Mouse (Mus musculus): ENCODE measurements around the gene Chrd. TPM values are rescaled to one million over a fixed set of nuclear protein-coding genes. Genes with fewer than 3 reads are reported as not detected.

The Chrd gene
- total RNA-seq (2014; rRNA removed) (32.0 and 35.5 TPM in 2 replicates), polyA plus RNA-seq (2015; fragmentation: Nextera tagmentation; extraction: Ambion mirVana) (6.2 and 7.0 TPM in 2 replicates)

GRCm38 (mm10) chr16:20732925-20733730 is at the start of gene Chrd:
Chrd (plus strand) TSS chr16:20733127.
- Histone ChIP-seq H3K9ac (replicated peaks; ENCODE audit: low read length) (peak within 1 kb of the TSS; percentile 86), H3K36me3 (ENCODE audit: insufficient read depth, low read length) (0 out of 2 replicates have a peak, but pooled peaks cover 4% of the 10 kb centered on the region), H3K4me1 (ENCODE audit: insufficient read depth, low read length) (peaks cover 4% of the 10 kb centered on the region; the same call in 1 of the 2 replicates), H3K27ac (peak within 1 kb of the TSS; percentile 85), H3K9me3 (ENCODE audit: low read length) (no peaks in the 10 kb centered on the region), H3K4me2 (ENCODE audit: low read depth, low read length) (peak within 1 kb of the TSS; percentile 96), H3K4me3 (ENCODE audit: low read length) (peak within 1 kb of the TSS; percentile 74), H3K27me3 (ENCODE audit: insufficient read depth, low read length) (no peaks in the 10 kb centered on the region)
- ATAC-seq = peak; percentile 80
- TF ChIP-seq CTCF (IDR thresholded peaks at IDR 0.05; ENCODE audit: low read depth) = no peak
- DNase-seq (ENCODE audit: low spot score) = peak; percentile 73
- WGBS = 1% methylated on average over 57 of the region's 70 CpGs

GRCm38 (mm10) chr16:20690774-20691173 is 42.2 kb upstream of the Chrd start:
- no peak overlapping the region for H3K9ac ChIP-seq (replicated peaks; ENCODE audit: low read length)
- no peaks in the 10 kb centered on the region for H3K9me3 ChIP-seq (ENCODE audit: low read length)
- ATAC-seq = no peak
- H3K4me1 ChIP-seq (ENCODE audit: insufficient read depth, low read length) = peaks cover 11% of the 10 kb centered on the region
- H3K36me3 ChIP-seq (ENCODE audit: insufficient read depth, low read length) = peaks cover 57% of the 10 kb centered on the region
- H3K27me3 ChIP-seq (ENCODE audit: insufficient read depth, low read length) = no peaks in the 10 kb centered on the region
- TF ChIP-seq CTCF (IDR thresholded peaks at IDR 0.05; ENCODE audit: low read depth) = no peak
- no peak overlapping the region for H3K27ac ChIP-seq
- no peak for DNase-seq (ENCODE audit: low spot score)
- WGBS = 93% methylated on average over 3 of the region's 3 CpGs
- H3K4me2 ChIP-seq (ENCODE audit: low read depth, low read length) = no peak overlapping the region
- H3K4me3 ChIP-seq (ENCODE audit: low read length) = no peak overlapping the region

GRCm38 (mm10) chr16:20691617-20692016 is 41.3 kb upstream of the Chrd start:
- 86% methylated on average over 1 of the region's 1 CpGs for WGBS
- DNase-seq (ENCODE audit: low spot score) = no peak
- Histone ChIP-seq H3K36me3 (ENCODE audit: insufficient read depth, low read length) (peaks cover 48% of the 10 kb centered on the region), H3K27ac (no peak overlapping the region), H3K4me1 (ENCODE audit: insufficient read depth, low read length) (peaks cover 11% of the 10 kb centered on the region), H3K4me2 (ENCODE audit: low read depth, low read length) (no peak overlapping the region), H3K9me3 (ENCODE audit: low read length) (no peaks in the 10 kb centered on the region), H3K4me3 (ENCODE audit: low read length) (no peak overlapping the region), H3K9ac (replicated peaks; ENCODE audit: low read length) (no peak overlapping the region), H3K27me3 (ENCODE audit: insufficient read depth, low read length) (no peaks in the 10 kb centered on the region)
- no peak for ATAC-seq
- no peak for TF ChIP-seq CTCF (IDR thresholded peaks at IDR 0.05; ENCODE audit: low read depth)

GRCm38 (mm10) chr16:20692241-20692965 is 40.5 kb upstream of the Chrd start:
- Histone ChIP-seq H3K36me3 (ENCODE audit: insufficient read depth, low read length) (peaks cover 41% of the 10 kb centered on the region), H3K27me3 (ENCODE audit: insufficient read depth, low read length) (no peaks in the 10 kb centered on the region), H3K27ac (peak overlapping the region; percentile 89), H3K9me3 (ENCODE audit: low read length) (no peaks in the 10 kb centered on the region), H3K9ac (replicated peaks; ENCODE audit: low read length) (peak overlapping the region; percentile 68; the same call in 1 of the 2 replicates), H3K4me1 (ENCODE audit: insufficient read depth, low read length) (peaks cover 11% of the 10 kb centered on the region), H3K4me2 (ENCODE audit: low read depth, low read length) (peak overlapping the region; percentile 65), H3K4me3 (ENCODE audit: low read length) (peak overlapping the region; percentile 45; the same call in 1 of the 2 replicates)
- 34% methylated on average over 16 of the region's 16 CpGs for WGBS
- no peak for TF ChIP-seq CTCF (IDR thresholded peaks at IDR 0.05; ENCODE audit: low read depth)
- no peak for DNase-seq (ENCODE audit: low spot score)
- ATAC-seq = no peak

- peaks cover 11% of the 10 kb centered on the region for H3K4me1 ChIP-seq (ENCODE audit: insufficient read depth, low read length)
- H3K4me3 ChIP-seq (ENCODE audit: low read length) = peak within 1 kb of the TSS; percentile 45
- peak; percentile 95 for ATAC-seq
- WGBS = 1% methylated on average over 32 of the region's 37 CpGs
- H3K27me3 ChIP-seq (ENCODE audit: insufficient read depth, low read length) = no peaks in the 10 kb centered on the region
- no peak for TF ChIP-seq CTCF (IDR thresholded peaks at IDR 0.05; ENCODE audit: low read depth)
- peak within 1 kb of the TSS; percentile 65 for H3K4me2 ChIP-seq (ENCODE audit: low read depth, low read length)
- H3K9ac ChIP-seq (replicated peaks; ENCODE audit: low read length) = peak within 1 kb of the TSS; percentile 68
- peak; percentile 97 for DNase-seq (ENCODE audit: low spot score)
- H3K36me3 ChIP-seq (ENCODE audit: insufficient read depth, low read length) = peaks cover 34% of the 10 kb centered on the region
- H3K9me3 ChIP-seq (ENCODE audit: low read length) = no peaks in the 10 kb centered on the region
- peak within 1 kb of the TSS; percentile 89 for H3K27ac ChIP-seq
Measured at GRCm38 (mm10) chr16:20693111-20693701, 39.7 kb upstream of the Chrd start, which contains the start of gene Fam131a. Fam131a (plus strand) TSS chr16:20693241.

DNA sequence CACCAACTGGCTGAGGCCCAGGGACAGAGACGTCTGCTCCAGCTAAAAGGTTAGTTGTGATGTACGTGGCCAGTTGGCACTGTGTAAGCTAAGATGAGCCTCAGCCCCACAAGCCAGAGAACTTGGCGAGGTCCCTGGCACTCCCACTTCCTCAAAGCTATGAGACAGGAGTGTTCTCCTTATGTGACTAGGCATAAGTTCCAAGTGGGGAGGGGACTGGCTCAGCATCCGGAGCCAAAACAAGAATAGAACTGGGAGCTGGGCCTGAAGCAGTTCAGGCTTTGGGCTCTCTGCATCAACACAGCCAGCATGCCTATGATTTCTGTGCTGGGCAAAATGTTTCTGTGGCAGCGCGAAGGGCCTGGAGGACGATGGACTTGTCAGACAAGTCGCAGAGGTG is 38.1 kb upstream of the Chrd start:
- peaks cover 21% of the 10 kb centered on the region for H3K36me3 ChIP-seq (ENCODE audit: insufficient read depth, low read length)
- H3K9me3 ChIP-seq (ENCODE audit: low read length) = no peaks in the 10 kb centered on the region
- TF ChIP-seq CTCF (IDR thresholded peaks at IDR 0.05; ENCODE audit: low read depth) = no peak
- peak overlapping the region; percentile 75 for H3K4me2 ChIP-seq (ENCODE audit: low read depth, low read length)
- DNase-seq (ENCODE audit: low spot score) = peak; percentile 46
- peaks cover 11% of the 10 kb centered on the region for H3K4me1 ChIP-seq (ENCODE audit: insufficient read depth, low read length)
- no peak for ATAC-seq
- H3K9ac ChIP-seq (replicated peaks; ENCODE audit: low read length) = no peak overlapping the region
- H3K4me3 ChIP-seq (ENCODE audit: low read length) = no peak overlapping the region
- peak overlapping the region; percentile 84 for H3K27ac ChIP-seq
- no peaks in the 10 kb centered on the region for H3K27me3 ChIP-seq (ENCODE audit: insufficient read depth, low read length)
- 54% methylated on average over 8 of the region's 8 CpGs for WGBS

Data from hindbrain, postnatal 0 days (tissue).